Mouse (Mus musculus): ENCODE data around the gene Lrp1. TPM values are rescaled to one million over a fixed set of nuclear protein-coding genes. Genes with fewer than 3 reads are reported as not detected.

Lrp1 gene
- polyA plus RNA-seq, 1 experiment from 2014 or later: 54.9 TPM

- Histone ChIP-seq H3K4me1 (peaks cover 28% of the 10 kb centered on the region), H3K9me3 (replicated peaks) (no peaks in the 10 kb centered on the region), H3K27me3 (ENCODE audit: low read depth, poor library complexity, severe bottlenecking) (peaks cover 34% of the 10 kb centered on the region), H3K27ac (replicated peaks) (peak overlapping the region; percentile 81), H3K36me3 (no peaks in the 10 kb centered on the region), H3K4me3 (peak overlapping the region; percentile 52)
- DNase-seq (ENCODE audit: low spot score): peak; percentile 82
- 5% methylated on average over 19 of the region's 19 CpGs for WGBS
Observed at GRCm38 (mm10) chr10:127641861-127642771, 21.2 kb upstream of the Lrp1 start.

GRCm38 (mm10) chr10:127640421-127640820, 19.5 kb upstream of the Lrp1 start:
- no peaks in the 10 kb centered on the region for H3K36me3 ChIP-seq
- H3K4me3 ChIP-seq: no peak overlapping the region
- no peak overlapping the region for H3K27ac ChIP-seq (replicated peaks)
- DNase-seq (ENCODE audit: low spot score): no peak
- no peaks in the 10 kb centered on the region for H3K9me3 ChIP-seq (replicated peaks)
- peaks cover 34% of the 10 kb centered on the region for H3K27me3 ChIP-seq (ENCODE audit: low read depth, poor library complexity, severe bottlenecking)
- WGBS: 85% methylated on average over 5 of the region's 5 CpGs
- H3K4me1 ChIP-seq: peaks cover 28% of the 10 kb centered on the region

GRCm38 (mm10) chr10:127632668-127633271, 11.8 kb upstream of the Lrp1 start:
- no peak overlapping the region for H3K27ac ChIP-seq (replicated peaks)
- no peaks in the 10 kb centered on the region for H3K27me3 ChIP-seq (ENCODE audit: low read depth, poor library complexity, severe bottlenecking)
- no peak overlapping the region for H3K4me3 ChIP-seq
- no peaks in the 10 kb centered on the region for H3K9me3 ChIP-seq (replicated peaks)
- H3K36me3 ChIP-seq: no peaks in the 10 kb centered on the region
- 77% methylated on average over 7 of the region's 7 CpGs for WGBS
- H3K4me1 ChIP-seq: no peaks in the 10 kb centered on the region
- no peak for DNase-seq (ENCODE audit: low spot score)

- Histone ChIP-seq H3K4me1 (no peaks in the 10 kb centered on the region), H3K4me3 (no peak overlapping the region), H3K9me3 (replicated peaks) (no peaks in the 10 kb centered on the region; the same call in 1 of the 2 replicates), H3K36me3 (no peaks in the 10 kb centered on the region), H3K27ac (replicated peaks) (no peak overlapping the region), H3K27me3 (ENCODE audit: low read depth, poor library complexity, severe bottlenecking) (no peaks in the 10 kb centered on the region)
- DNase-seq (ENCODE audit: low spot score): no peak
- WGBS: 88% methylated on average over 10 of the region's 10 CpGs
Observed at GRCm38 (mm10) chr10:127631261-127632214, 10.6 kb upstream of the Lrp1 start.

GRCm38 (mm10) chr10:127626433-127626832, 5.5 kb upstream of the Lrp1 start:
- DNase-seq (ENCODE audit: low spot score): no peak
- H3K36me3 ChIP-seq: no peaks in the 10 kb centered on the region

GRCm38 (mm10) chr10:127623439-127624216, 2.7 kb upstream of the Lrp1 start:
- WGBS: 93% methylated on average over 6 of the region's 6 CpGs
- Histone ChIP-seq H3K9me3 (replicated peaks) (peaks cover 7% of the 10 kb centered on the region; the same call in 1 of the 2 replicates), H3K27me3 (ENCODE audit: low read depth, poor library complexity, severe bottlenecking) (no peaks in the 10 kb centered on the region), H3K36me3 (no peaks in the 10 kb centered on the region), H3K27ac (replicated peaks) (no peak overlapping the region), H3K4me3 (no peak overlapping the region), H3K4me1 (peaks cover 35% of the 10 kb centered on the region)
- no peak for DNase-seq (ENCODE audit: low spot score)

More at GRCm38 (mm10) chr10:127626433-127626832, 5.5 kb upstream of the Lrp1 start:
- Histone ChIP-seq H3K4me3 (no peak overlapping the region), H3K9me3 (replicated peaks) (peaks cover 7% of the 10 kb centered on the region; the same call in 1 of the 2 replicates), H3K27ac (replicated peaks) (no peak overlapping the region), H3K27me3 (ENCODE audit: low read depth, poor library complexity, severe bottlenecking) (no peaks in the 10 kb centered on the region), H3K4me1 (peaks cover 14% of the 10 kb centered on the region)
- WGBS: 87% methylated on average over 3 of the region's 3 CpGs

- peaks cover 7% of the 10 kb centered on the region; the same call in 1 of the 2 replicates for H3K9me3 ChIP-seq (replicated peaks)
- peak overlapping the region; percentile 97 for H3K27ac ChIP-seq (replicated peaks)
- no peak for DNase-seq (ENCODE audit: low spot score)
- H3K27me3 ChIP-seq (ENCODE audit: low read depth, poor library complexity, severe bottlenecking): no peaks in the 10 kb centered on the region
- 64% methylated on average over 4 of the region's 4 CpGs for WGBS
- no peak overlapping the region for H3K4me3 ChIP-seq
- no peaks in the 10 kb centered on the region for H3K36me3 ChIP-seq
- H3K4me1 ChIP-seq: peaks cover 45% of the 10 kb centered on the region
Observed at GRCm38 (mm10) chr10:127622661-127623060, 1.7 kb upstream of the Lrp1 start.

- Histone ChIP-seq H3K36me3 (peaks cover 5% of the 10 kb centered on the region; the same call in 1 of the 2 replicates), H3K9me3 (replicated peaks) (peaks cover 7% of the 10 kb centered on the region; the same call in 1 of the 2 replicates), H3K27ac (replicated peaks) (peak overlapping the region; percentile 97), H3K27me3 (ENCODE audit: low read depth, poor library complexity, severe bottlenecking) (no peaks in the 10 kb centered on the region), H3K4me3 (peak overlapping the region; percentile 86), H3K4me1 (peaks cover 51% of the 10 kb centered on the region)
- peak; percentile 77 for DNase-seq (ENCODE audit: low spot score)
- WGBS: under 1% methylated on average over 13 of the region's 13 CpGs
Observed at GRCm38 (mm10) chr10:127622057-127622392, 1.1 kb upstream of the Lrp1 start.

GRCm38 (mm10) chr10:127621191-127622056, 476 bp upstream of the Lrp1 start:
- H3K36me3 ChIP-seq: peaks cover 5% of the 10 kb centered on the region; the same call in 1 of the 2 replicates
- H3K27ac ChIP-seq (replicated peaks): peak overlapping the region; percentile 97
- H3K9me3 ChIP-seq (replicated peaks): peaks cover 6% of the 10 kb centered on the region; the same call in 1 of the 2 replicates
- peak overlapping the region; percentile 86 for H3K4me3 ChIP-seq
- H3K27me3 ChIP-seq (ENCODE audit: low read depth, poor library complexity, severe bottlenecking): no peaks in the 10 kb centered on the region
- peak; percentile 90 for DNase-seq (ENCODE audit: low spot score)
- under 1% methylated on average over 39 of the region's 39 CpGs for WGBS
- peaks cover 57% of the 10 kb centered on the region for H3K4me1 ChIP-seq

- peaks cover 5% of the 10 kb centered on the region; the same call in 1 of the 2 replicates for H3K36me3 ChIP-seq
- peak overlapping the region; percentile 97 for H3K27ac ChIP-seq (replicated peaks)
- H3K9me3 ChIP-seq (replicated peaks): no peaks in the 10 kb centered on the region
- peak; percentile 64 for DNase-seq (ENCODE audit: low spot score)
- H3K4me3 ChIP-seq: peak overlapping the region; percentile 86
- no peaks in the 10 kb centered on the region for H3K27me3 ChIP-seq (ENCODE audit: low read depth, poor library complexity, severe bottlenecking)
- WGBS: under 1% methylated on average over 12 of the region's 12 CpGs
- H3K4me1 ChIP-seq: peaks cover 72% of the 10 kb centered on the region
Observed at GRCm38 (mm10) chr10:127619941-127620405, 975 bp downstream of the Lrp1 start.
